Mouse (Mus musculus): ENCODE results near the gene Tlr9. TPM values are rescaled to one million over a fixed set of nuclear protein-coding genes. Genes with fewer than 3 reads are reported as not detected.

Tlr9 gene
- polyA plus RNA-seq, 1 experiment, result 3.6 TPM

GRCm38 (mm10) chr9:106269076-106269788 lies 46.8 kb downstream of the Tlr9 start:
- Histone ChIP-seq H3K4me3 (replicated peaks; ENCODE audit: control insufficient read depth, low read depth, low read length) (no peak overlapping the region), H3K27ac (ENCODE audit: control insufficient read depth, insufficient read depth, low read depth, low read length, poor library complexity) (no peak overlapping the region), H3K4me1 (ENCODE audit: control insufficient read depth, insufficient read depth, low read length) (peaks cover 8% of the 10 kb centered on the region; the same call in 1 of the 2 replicates)
- WGBS, result 67% methylated on average over 9 of the region's 9 CpGs
- TF ChIP-seq CTCF (IDR thresholded peaks at IDR 0.05; ENCODE audit: control insufficient read depth, insufficient read depth, low read length), result no peak
- TF ChIP-seq POLR2A (IDR thresholded peaks at IDR 0.05; ENCODE audit: borderline replicate concordance, control insufficient read depth, low read depth, low read length), result no peak

GRCm38 (mm10) chr9:106269879-106270278 lies 47.5 kb downstream of the Tlr9 start:
- TF ChIP-seq CTCF (IDR thresholded peaks at IDR 0.05; ENCODE audit: control insufficient read depth, insufficient read depth, low read length) (no peak), POLR2A (IDR thresholded peaks at IDR 0.05; ENCODE audit: borderline replicate concordance, control insufficient read depth, low read depth, low read length) (no peak)
- H3K27ac ChIP-seq (ENCODE audit: control insufficient read depth, insufficient read depth, low read depth, low read length, poor library complexity), result no peak overlapping the region
- 13% methylated on average over 2 of the region's 2 CpGs for WGBS
- H3K4me1 ChIP-seq (ENCODE audit: control insufficient read depth, insufficient read depth, low read length), result peaks cover 8% of the 10 kb centered on the region; the same call in 1 of the 2 replicates
- no peak overlapping the region for H3K4me3 ChIP-seq (replicated peaks; ENCODE audit: control insufficient read depth, low read depth, low read length)

- TF ChIP-seq POLR2A (IDR thresholded peaks at IDR 0.05; ENCODE audit: borderline replicate concordance, control insufficient read depth, low read depth, low read length) (no peak), CTCF (IDR thresholded peaks at IDR 0.05; ENCODE audit: control insufficient read depth, insufficient read depth, low read length) (no peak)
- Histone ChIP-seq H3K4me1 (ENCODE audit: control insufficient read depth, insufficient read depth, low read length) (peaks cover 8% of the 10 kb centered on the region; the same call in 1 of the 2 replicates), H3K4me3 (replicated peaks; ENCODE audit: control insufficient read depth, low read depth, low read length) (no peak overlapping the region), H3K27ac (ENCODE audit: control insufficient read depth, insufficient read depth, low read depth, low read length, poor library complexity) (no peak overlapping the region)
- WGBS, result 73% methylated on average over 4 of the region's 4 CpGs
These were observed 48.3 kb downstream of the Tlr9 start for GRCm38 (mm10) chr9:106270656-106271055.

GRCm38 (mm10) chr9:106272288-106272687 lies 49.9 kb downstream of the Tlr9 start:
- H3K27ac ChIP-seq (ENCODE audit: control insufficient read depth, insufficient read depth, low read depth, low read length, poor library complexity), result no peak overlapping the region
- H3K4me3 ChIP-seq (replicated peaks; ENCODE audit: control insufficient read depth, low read depth, low read length), result no peak overlapping the region
- WGBS, result 79% methylated on average over 1 of the region's 1 CpGs
- no peak for TF ChIP-seq CTCF (IDR thresholded peaks at IDR 0.05; ENCODE audit: control insufficient read depth, insufficient read depth, low read length)
- TF ChIP-seq POLR2A (IDR thresholded peaks at IDR 0.05; ENCODE audit: borderline replicate concordance, control insufficient read depth, low read depth, low read length), result no peak
- H3K4me1 ChIP-seq (ENCODE audit: control insufficient read depth, insufficient read depth, low read length), result peaks cover 8% of the 10 kb centered on the region; the same call in 1 of the 2 replicates

GRCm38 (mm10) chr9:106273276-106273675 lies 50.9 kb downstream of the Tlr9 start:
- TF ChIP-seq CTCF (IDR thresholded peaks at IDR 0.05; ENCODE audit: control insufficient read depth, insufficient read depth, low read length), result no peak
- no peak for TF ChIP-seq POLR2A (IDR thresholded peaks at IDR 0.05; ENCODE audit: borderline replicate concordance, control insufficient read depth, low read depth, low read length)
- WGBS, result 88% methylated on average over 12 of the region's 12 CpGs
- no peak overlapping the region for H3K4me3 ChIP-seq (replicated peaks; ENCODE audit: control insufficient read depth, low read depth, low read length)
- peaks cover 7% of the 10 kb centered on the region; the same call in 1 of the 2 replicates for H3K4me1 ChIP-seq (ENCODE audit: control insufficient read depth, insufficient read depth, low read length)
- H3K27ac ChIP-seq (ENCODE audit: control insufficient read depth, insufficient read depth, low read depth, low read length, poor library complexity), result no peak overlapping the region

GRCm38 (mm10) chr9:106273791-106274190 lies 51.4 kb downstream of the Tlr9 start:
- H3K27ac ChIP-seq (ENCODE audit: control insufficient read depth, insufficient read depth, low read depth, low read length, poor library complexity), result no peak overlapping the region

GRCm38 (mm10) chr9:106274652-106275180 lies 52.3 kb downstream of the Tlr9 start:
- 68% methylated on average over 8 of the region's 8 CpGs for WGBS
- H3K4me1 ChIP-seq (ENCODE audit: control insufficient read depth, insufficient read depth, low read length), result peaks cover 1% of the 10 kb centered on the region; the same call in 1 of the 2 replicates
- TF ChIP-seq POLR2A (IDR thresholded peaks at IDR 0.05; ENCODE audit: borderline replicate concordance, control insufficient read depth, low read depth, low read length), result no peak
- no peak for TF ChIP-seq CTCF (IDR thresholded peaks at IDR 0.05; ENCODE audit: control insufficient read depth, insufficient read depth, low read length)
- H3K4me3 ChIP-seq (replicated peaks; ENCODE audit: control insufficient read depth, low read depth, low read length), result no peak overlapping the region
- H3K27ac ChIP-seq (ENCODE audit: control insufficient read depth, insufficient read depth, low read depth, low read length, poor library complexity), result no peak overlapping the region

More at GRCm38 (mm10) chr9:106273791-106274190, 51.4 kb downstream of the Tlr9 start:
- Histone ChIP-seq H3K4me3 (replicated peaks; ENCODE audit: control insufficient read depth, low read depth, low read length) (no peak overlapping the region), H3K4me1 (ENCODE audit: control insufficient read depth, insufficient read depth, low read length) (peaks cover 5% of the 10 kb centered on the region; the same call in 1 of the 2 replicates)
- WGBS, result 67% methylated on average over 4 of the region's 4 CpGs
- TF ChIP-seq POLR2A (IDR thresholded peaks at IDR 0.05; ENCODE audit: borderline replicate concordance, control insufficient read depth, low read depth, low read length) (no peak), CTCF (IDR thresholded peaks at IDR 0.05; ENCODE audit: control insufficient read depth, insufficient read depth, low read length) (no peak)

GRCm38 (mm10) chr9:106275806-106276205 lies 53.4 kb downstream of the Tlr9 start:
- H3K4me1 ChIP-seq (ENCODE audit: control insufficient read depth, insufficient read depth, low read length), result no peaks in the 10 kb centered on the region; the same call in 1 of the 2 replicates

More at GRCm38 (mm10) chr9:106275806-106276205, 53.4 kb downstream of the Tlr9 start:
- TF ChIP-seq POLR2A (IDR thresholded peaks at IDR 0.05; ENCODE audit: borderline replicate concordance, control insufficient read depth, low read depth, low read length) (no peak), CTCF (IDR thresholded peaks at IDR 0.05; ENCODE audit: control insufficient read depth, insufficient read depth, low read length) (no peak)
- H3K27ac ChIP-seq (ENCODE audit: control insufficient read depth, insufficient read depth, low read depth, low read length, poor library complexity), result no peak overlapping the region
- 8% methylated on average over 1 of the region's 1 CpGs for WGBS
- no peak overlapping the region for H3K4me3 ChIP-seq (replicated peaks; ENCODE audit: control insufficient read depth, low read depth, low read length)

Other genes with a start within 250 kb of the Tlr9 start
- not detected in 2 replicates for gene Col6a4, start 125.8 kb upstream of the Tlr9 start, polyA plus RNA-seq (2011; ENCODE audit: insufficient read depth, insufficient read length, low replicate concordance, missing spikeins)
- gene Glyctk, start 64.5 kb upstream of the Tlr9 start, polyA plus RNA-seq (2011; ENCODE audit: insufficient read depth, insufficient read length, low replicate concordance, missing spikeins), result 0.99 and 1.9 TPM in 2 replicates
- 15.9 and 17.7 TPM in 2 replicates for gene Wdr82, start 51.7 kb upstream of the Tlr9 start, polyA plus RNA-seq (2011; ENCODE audit: insufficient read depth, insufficient read length, low replicate concordance, missing spikeins)
- gene Ppm1m, start 22.9 kb upstream of the Tlr9 start, polyA plus RNA-seq (2011; ENCODE audit: insufficient read depth, insufficient read length, low replicate concordance, missing spikeins), result 32.4 and 91.7 TPM in 2 replicates
- gene Twf2, start 19.5 kb upstream of the Tlr9 start, polyA plus RNA-seq (2011; ENCODE audit: insufficient read depth, insufficient read length, low replicate concordance, missing spikeins), result 21.7 and 63.2 TPM in 2 replicates
- 22.5 and 59.7 TPM in 2 replicates for gene Alas1, start 26.1 kb downstream of the Tlr9 start, polyA plus RNA-seq (2011; ENCODE audit: insufficient read depth, insufficient read length, low replicate concordance, missing spikeins)
- 45.1 and 46.9 TPM in 2 replicates for gene Poc1a, start 58.5 kb downstream of the Tlr9 start, polyA plus RNA-seq (2011; ENCODE audit: insufficient read depth, insufficient read length, low replicate concordance, missing spikeins)
- 3.8 and 11.6 TPM in 2 replicates for gene Dusp7, start 146.0 kb downstream of the Tlr9 start, polyA plus RNA-seq (2011; ENCODE audit: insufficient read depth, insufficient read length, low replicate concordance, missing spikeins)
- 121 and 145 TPM in 2 replicates for gene Rpl29, start 206.9 kb downstream of the Tlr9 start, polyA plus RNA-seq (2011; ENCODE audit: insufficient read depth, insufficient read length, low replicate concordance, missing spikeins)
- gene Acy1, start 215.7 kb downstream of the Tlr9 start, polyA plus RNA-seq (2011; ENCODE audit: insufficient read depth, insufficient read length, low replicate concordance, missing spikeins), result 9.5 and 15.5 TPM in 2 replicates
- gene Abhd14b, start 224.9 kb downstream of the Tlr9 start, polyA plus RNA-seq (2011; ENCODE audit: insufficient read depth, insufficient read length, low replicate concordance, missing spikeins), result 4.9 and 6.5 TPM in 2 replicates
- gene Abhd14a, start 225.1 kb downstream of the Tlr9 start, polyA plus RNA-seq (2011; ENCODE audit: insufficient read depth, insufficient read length, low replicate concordance, missing spikeins), result 4.4 and 16.3 TPM in 2 replicates
- gene Pcbp4, start 230.7 kb downstream of the Tlr9 start, polyA plus RNA-seq (2011; ENCODE audit: insufficient read depth, insufficient read length, low replicate concordance, missing spikeins), result 7.3 and 19.2 TPM in 2 replicates
- not detected in 2 replicates for gene Gpr62, start 243.3 kb downstream of the Tlr9 start, polyA plus RNA-seq (2011; ENCODE audit: insufficient read depth, insufficient read length, low replicate concordance, missing spikeins)

All from bone marrow, adult 2 months (tissue).